Mouse (Mus musculus) right cerebral cortex, postnatal 10 days (tissue): Measurements from ENCODE around the gene 4930451I11Rik.

Source experiments
- DNase-seq, 2 experiments: peaks; one replicate each; pipeline ENCODE4 v3.0.0; 2021; ENCODE audit warnings: low spot score in 2 of 2

4930451I11Rik gene

DNA sequence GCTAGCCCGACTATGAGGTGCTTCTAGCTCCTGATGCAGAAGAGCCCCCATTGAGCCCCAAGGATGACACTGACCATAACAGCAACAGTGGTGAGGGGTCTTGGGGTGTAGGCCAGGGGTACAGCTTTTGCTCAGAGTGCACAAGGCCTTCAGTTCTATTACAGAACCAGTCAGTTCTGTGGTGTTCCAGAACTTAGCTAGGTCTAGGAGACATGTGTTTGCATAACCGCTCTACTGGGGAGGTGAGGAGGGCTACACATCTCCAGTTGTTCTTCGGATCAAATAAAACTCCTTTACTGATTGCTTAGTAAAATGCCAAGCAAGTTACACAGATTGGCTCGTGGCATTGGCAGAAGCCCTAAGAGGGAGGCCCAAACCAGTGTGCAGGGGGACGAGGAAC, at the start of gene 4930451I11Rik:
TSS of gene 4930451I11Rik (minus strand) at position 101 of the 400 bp plus-strand sequence.
- DNase-seq, result no peak

DNA sequence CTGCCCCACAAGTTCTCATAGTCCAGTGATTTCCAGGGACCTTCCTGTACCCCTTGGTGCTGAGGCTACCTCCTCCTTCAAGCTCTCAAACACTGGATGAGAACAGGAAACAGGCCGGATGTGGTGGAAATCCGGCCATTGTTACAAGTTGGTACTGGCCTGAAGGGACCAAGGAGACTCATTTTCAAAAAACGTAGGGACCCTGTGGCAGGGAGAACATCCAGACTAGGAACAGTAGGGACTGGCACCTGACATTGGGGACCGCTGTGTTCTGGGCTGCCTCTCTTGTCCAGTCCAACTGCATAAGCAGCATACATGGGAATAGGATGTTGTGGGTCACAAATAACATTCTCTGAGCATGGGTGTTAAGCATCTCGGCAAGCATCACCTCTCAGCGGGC, 49.6 kb upstream of the 4930451I11Rik start:
- no peak for DNase-seq

DNA sequence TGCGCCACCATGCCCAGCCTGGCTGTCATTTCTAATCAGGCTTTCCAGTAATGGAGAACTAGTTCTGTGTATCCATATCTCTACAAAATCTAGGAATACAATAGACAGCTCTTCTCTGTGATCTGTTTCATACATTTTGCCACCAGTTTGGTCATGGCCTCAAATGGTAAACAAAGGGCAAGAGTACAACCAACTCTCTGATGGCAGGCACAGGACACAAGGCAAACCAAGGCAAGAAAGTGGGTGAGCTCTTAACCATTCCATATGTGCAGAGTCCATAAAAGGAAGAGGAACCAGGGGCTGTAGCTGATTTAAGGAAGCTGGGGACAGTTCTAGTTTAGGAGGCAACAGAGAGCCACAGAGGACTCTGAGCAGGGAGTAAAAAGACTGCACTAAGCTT, 45.8 kb upstream of the 4930451I11Rik start:
- no peak for DNase-seq

DNA sequence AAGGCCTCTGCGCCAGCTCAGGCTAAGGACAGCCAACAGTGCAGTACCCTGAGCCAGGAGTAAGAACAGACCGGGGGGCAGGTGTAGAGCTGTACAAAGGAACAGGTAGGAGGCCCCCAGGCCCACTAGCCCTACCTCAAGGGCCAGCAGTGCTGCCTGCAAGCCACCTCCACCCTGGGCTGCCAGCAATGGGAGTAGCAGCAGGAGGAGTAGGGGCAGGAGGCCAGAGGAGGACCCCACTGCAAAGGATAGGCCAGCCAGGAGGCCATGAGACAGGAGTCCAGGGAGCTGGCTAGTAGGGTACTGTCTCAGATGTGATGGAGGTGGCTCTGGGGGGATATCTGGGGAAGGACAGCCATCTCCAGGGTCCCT, 39.1 kb upstream of the 4930451I11Rik start:
- no peak for DNase-seq

DNA sequence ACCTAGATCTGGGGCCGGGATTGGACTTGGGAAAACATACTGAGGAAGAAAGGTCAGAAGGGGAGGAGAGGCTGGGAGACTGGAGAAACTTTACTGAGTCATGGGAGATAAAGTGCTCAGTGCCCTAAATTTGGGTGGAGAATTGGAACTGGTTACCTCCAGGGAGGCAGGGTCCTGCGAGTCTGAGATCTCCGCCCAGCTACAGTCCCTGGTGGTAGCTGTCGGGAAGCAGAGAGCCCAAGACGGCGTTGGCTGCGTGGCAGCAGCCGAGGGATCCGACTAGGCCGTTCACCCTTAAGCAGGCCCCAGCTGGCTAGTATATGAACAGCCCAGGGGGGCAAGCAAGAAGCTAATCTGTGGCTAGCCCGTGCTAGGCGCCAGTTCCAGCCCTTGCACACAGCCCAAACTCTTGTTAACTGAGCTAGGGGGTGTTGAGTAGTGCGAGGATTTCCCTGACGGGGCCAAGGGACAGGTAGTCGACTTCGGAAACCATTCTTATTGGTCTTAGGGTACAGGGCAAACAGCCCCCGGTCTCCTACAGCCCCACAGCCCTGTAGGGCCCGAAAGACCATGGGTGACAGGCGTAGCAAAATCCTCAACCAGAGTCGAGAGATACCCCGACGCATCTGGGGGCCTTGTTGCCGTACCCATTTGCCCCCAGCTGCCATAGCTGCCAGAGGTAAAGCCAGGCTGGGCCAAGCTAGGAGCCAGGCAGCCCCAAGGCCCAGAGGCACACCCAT, 38.5 kb upstream of the 4930451I11Rik start:
- no peak for DNase-seq

DNA sequence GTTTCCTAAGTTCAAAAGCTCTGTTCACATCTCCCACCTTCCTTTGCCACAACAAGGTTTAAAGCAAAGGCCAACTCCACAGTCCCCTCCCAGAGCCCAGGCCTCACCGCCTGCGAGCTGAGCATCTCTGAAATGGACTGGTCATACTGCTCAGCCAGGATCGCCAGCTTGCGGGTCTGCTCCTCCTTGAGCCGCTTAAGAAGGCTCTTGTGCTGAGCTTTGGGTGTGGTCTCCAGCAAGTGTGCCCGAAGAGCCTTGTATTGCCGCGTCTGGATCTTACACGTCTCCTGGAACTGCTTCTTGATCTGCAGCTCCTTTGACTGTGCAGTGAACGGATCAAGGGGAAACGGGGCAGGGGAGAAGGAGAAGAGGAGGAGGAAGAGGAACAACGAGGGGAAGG, 36.6 kb upstream of the 4930451I11Rik start:
- no peak for DNase-seq

DNA sequence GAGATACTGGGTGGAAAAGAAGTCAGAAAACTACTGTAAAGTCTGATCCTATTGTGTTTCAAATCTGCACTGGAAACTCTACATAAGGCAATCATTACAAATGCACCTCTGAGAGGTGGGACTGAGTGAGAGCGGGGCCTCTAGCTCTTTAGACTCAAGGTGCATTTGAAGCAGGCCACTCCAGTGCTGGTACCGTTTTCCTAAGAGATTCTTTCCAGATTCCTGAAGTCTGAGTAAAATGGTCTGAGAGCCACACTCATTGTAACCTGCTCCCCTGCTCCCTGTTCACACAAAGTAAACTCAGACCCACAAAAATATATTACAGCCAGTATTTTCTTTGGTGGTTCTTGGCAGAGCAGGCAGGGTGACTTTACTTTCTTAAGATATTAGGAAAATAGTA, 36.1 kb upstream of the 4930451I11Rik start:
- DNase-seq, result no peak

DNA sequence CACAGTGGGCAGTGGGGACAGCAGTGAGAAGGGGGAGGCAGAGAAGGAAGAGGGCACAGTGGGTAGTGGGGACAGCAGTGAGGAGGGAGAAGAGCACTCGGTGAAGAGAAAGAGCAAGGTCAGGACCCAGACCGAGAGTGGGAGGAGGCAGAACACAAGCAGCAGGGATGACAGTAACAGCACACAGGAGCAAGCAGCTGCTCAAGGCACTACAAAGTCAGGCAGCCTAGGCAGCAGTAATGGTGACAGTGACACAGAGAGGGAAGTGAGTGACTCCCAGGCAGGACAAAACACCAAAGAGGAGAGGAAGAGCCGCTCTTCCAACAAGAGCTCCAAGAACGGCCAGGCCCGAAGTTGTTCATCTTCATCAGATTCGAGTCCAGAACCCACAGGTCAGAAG, 32.4 kb upstream of the 4930451I11Rik start:
- DNase-seq, result no peak

DNA sequence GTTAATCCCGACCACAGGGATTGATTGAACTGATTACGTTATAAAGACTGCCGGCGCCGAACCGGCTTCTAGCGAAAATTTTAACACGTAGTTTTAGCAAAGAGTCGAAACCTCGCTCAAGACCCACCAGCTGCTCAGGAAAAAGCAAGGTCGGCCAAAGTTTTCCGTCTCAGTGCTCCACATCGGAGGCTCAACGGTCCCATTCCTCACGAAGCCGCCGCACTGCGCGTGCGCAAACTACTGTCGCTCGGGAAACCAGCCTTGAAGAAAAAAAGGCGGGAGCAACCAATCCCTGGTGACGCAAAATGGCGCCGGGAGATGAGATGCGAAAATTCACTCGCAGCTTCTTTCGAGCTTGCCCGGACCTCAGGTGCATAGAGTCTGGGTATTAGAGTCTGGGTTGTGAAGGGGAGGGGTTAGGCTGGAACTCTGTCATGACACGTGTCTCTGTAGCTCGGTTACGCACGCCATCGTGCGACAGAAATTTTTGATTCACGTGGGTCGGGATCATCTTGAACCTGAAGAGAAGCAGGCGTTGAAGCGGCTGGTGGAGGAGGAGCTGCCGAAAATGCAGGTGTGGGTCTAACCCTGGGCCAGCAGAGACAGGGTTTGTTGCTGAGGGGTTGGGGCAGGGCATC, 30.8 kb upstream of the 4930451I11Rik start, which contains the start of gene Ino80e:
TSS of gene Ino80e (minus strand) at position 231 of the 638 bp plus-strand sequence.
- peak; percentile 97 to 98 for DNase-seq

DNA sequence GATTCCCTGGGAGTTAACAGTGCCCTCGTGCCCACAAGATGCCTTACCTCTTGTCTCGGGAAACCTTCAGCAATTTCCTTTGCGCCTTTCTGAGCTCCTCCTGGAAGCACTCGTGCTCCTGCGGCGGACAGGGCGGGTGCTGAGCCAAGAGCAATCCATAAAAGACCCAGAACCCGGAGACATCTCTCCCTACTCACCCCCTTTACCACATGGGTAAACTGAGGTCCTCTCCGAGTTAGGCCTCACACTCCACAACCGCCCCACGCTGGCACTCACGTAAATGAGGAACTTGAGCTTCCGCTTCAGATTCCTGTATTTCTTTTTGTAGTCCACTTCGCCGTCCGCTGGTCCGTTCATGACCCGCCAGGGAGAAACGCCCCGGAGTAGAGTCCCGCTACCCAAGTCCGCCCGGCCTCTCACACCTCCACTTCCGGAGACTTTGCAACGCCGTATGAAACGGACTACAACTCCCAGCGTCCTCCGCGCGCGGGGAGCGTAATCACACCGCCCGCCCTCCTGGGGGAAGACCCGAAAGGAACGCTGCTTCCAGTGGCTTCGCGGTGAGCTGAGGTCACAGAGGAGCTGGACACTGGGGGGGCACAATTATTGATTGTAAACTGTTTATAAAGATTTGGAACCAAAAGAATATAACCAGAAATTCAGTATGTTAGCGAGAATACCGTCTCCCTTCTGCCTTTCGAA, 30.1 kb upstream of the 4930451I11Rik start, which contains the start of gene Hirip3:
TSS of gene Hirip3 (plus strand) at position 544 of the 702 bp plus-strand sequence.
- peak; percentile 96 to 97 for DNase-seq

DNA sequence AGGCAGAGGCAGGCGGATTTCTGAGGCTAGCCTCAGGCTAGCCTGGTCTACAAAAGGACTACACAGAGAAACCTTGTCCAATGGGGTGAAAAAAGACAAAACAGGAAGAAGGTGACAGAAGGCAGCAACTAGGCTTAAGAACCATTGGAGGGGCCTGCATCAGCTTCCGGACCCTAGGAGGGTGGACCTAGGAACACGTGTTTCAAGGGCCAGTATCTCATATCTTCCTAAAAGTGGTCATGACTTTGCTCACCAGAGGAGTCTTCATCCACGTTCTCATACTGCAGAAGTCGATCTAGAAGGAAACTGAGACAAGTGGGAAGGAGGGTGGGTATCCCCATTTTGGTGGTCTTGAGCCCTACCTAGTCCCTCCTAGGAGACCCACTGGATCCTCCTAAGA, 29.5 kb upstream of the 4930451I11Rik start:
- DNase-seq, result no peak

DNA sequence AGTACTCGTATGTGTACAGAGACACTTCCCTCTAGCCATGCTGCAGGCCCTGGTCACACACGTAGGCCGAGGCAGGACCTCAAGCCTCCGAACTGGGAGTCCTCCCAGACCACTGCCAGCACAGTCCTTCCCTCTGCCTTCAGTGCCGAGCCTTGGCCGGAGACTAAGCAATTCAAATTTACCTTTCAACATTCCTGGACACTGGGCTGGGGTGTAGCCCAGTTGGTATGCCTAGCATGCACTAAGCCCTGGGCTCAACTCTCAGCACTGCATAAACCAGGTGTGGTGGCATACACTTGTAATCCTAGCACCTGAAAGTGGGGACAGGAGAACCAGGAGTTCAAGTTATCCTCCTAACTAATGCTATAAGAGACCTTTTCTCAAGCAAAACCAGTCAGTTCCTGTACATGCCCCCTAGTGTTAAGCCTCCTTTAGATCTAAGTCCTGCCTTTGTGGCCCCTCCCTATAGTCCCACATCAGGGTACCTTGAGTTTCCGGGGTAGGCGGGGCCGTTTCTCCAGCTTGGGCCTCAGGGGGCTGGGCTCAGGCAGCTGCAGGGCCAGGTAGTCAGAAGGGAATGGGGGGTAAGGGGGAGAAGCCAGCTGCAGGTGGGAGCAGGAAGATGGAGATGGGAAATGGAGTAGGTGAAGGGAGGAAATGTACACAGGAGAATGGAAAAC, 25.4 kb upstream of the 4930451I11Rik start:
- no peak for DNase-seq

DNA sequence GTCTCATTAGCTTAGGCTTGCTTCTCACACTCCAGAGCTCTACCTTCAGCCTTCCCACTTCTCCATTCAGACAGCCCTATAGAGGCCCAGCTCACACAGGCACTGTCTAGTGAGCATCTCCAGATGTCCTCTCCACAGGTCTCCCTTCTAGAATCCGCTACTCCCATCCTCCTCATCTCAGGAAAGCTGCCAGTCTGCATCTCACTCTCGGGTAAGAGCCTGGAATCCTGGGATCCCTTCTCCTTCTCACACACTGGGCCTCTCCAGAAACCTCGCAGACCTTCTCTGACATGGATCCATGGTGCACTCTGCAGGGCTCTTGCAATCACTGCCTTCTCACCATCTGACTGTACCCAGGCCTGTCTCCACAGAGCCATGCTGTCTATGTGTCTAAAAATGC, 24.2 kb upstream of the 4930451I11Rik start:
- DNase-seq, result no peak

DNA sequence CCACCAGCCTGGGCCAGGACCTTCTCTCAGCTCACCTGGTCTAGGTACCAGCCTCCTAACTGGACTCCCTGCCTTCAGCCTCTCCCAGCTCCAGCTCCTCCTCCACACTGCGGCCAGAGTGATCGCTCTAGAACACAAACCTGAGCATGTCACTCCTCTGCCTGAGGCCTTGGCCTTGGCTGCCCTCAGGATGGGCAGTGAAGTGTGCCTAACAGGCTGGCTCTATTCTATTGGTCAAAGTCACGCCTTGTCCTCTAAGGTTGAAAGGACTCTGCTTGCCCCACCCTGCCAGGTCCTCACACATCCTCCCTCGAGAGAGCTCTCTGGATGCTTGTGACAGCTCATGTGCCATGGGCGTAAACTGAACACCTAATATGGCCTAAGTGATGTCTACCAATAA, 22.0 kb upstream of the 4930451I11Rik start:
- DNase-seq, result no peak

DNA sequence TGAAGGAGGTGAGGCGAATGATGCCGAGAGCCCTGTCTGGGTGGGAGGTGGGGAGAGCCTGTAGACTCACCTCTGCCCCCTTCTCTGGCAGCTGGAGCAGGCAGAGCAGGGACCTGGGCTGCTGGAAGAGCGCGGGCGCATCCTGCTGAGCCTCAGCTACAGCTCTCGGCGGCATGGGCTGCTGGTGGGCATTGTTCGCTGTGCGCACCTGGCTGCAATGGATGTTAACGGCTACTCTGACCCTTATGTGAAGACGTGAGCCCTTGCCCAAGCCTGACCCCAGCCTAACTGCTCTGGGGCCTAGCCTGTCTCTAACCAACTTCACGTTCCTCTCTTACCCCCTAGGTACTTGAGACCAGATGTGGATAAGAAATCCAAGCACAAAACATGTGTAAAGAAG, 19.8 kb upstream of the 4930451I11Rik start:
- DNase-seq, result peak in 1 of 2 experiments; percentile 21

DNA sequence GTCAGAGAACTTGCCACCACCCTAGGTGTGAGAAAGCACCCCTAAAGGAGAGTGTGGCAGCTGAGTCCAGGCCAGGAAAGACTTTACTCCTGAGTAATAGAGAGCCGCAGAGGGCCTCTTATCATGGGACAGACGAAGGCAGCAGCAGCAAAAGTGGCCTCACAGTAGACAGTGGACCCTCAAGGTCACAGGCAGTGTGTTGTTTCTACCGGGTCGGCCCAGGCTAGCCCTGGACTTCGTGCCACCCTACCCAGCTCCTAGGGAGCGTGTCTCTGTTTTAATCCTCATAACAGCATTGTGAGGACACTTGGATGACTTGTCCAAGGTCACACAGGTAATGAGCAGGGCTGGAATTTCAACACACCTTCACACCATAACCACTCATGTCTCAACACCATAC, 18.7 kb upstream of the 4930451I11Rik start:
- peak in 1 of 2 experiments; percentile 17 for DNase-seq

DNA sequence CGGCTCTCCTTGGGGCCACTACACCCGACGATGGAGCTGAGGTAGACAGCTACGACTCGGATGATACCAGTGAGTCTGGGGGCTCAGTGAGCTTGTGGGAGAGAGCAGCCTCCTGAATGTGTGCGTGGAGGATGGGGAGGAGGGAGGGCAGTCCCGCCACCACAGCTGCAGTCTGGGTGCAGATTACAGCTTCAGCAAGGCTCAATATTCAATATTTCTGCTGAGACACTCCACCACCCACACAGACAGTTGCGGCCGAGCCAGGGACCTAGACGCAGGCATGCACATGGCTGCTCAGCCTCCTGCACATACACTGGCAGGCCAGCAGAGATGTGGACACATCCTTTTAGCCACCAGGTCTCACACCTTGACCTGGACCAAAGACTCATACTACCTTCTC, 17.4 kb upstream of the 4930451I11Rik start:
- peak; percentile 72 to 75 for DNase-seq

DNA sequence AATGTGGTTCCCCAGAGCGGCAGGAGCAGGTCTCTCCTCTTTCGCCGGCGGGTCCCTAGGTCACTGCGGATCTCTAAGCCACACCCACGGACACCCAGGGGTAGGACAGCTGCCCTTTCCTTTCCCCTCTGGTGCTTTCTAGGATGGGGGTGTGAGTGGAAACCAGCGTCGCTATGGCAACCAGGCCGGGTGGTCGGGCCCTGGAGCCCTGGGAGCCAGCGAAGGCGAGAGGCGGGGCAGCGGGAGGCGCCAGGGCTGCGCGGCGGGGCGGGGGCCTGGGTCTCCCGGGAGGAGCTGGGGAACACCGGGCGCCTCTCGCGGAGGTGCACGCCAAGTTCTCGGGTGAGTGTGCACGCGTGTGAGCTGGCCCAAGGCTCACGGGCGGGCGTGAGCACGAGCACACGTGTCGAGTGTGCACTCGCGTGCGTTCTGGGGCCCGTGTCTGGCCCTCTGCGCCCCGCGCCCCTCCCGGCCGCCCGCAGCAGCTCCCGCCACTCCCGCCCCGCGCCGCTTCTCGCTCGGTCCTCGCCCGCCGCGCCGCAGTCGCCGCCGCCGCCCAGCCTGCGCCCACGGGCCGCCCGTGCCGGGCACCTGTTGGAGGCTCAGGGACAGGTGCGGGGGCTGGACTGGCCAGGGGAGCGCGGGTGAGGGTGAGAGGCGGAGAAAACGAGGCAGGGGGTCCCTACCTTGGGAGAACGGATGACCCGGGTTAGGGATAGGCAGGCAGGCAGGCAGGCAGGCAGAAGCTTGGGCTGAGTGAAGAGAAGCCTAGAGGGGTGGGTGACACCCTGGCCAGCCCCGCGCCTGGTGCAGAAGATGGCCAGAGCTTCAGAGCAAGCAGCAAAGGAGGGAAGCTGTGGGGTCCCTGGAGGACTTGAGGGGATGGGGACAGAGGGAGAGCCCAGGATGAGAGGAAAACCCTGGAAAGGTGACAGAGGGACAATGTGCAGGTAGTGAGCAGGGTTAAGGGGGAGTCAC, 16.3 kb upstream of the 4930451I11Rik start:
- DNase-seq, result peak; percentile 68 to 69

DNA sequence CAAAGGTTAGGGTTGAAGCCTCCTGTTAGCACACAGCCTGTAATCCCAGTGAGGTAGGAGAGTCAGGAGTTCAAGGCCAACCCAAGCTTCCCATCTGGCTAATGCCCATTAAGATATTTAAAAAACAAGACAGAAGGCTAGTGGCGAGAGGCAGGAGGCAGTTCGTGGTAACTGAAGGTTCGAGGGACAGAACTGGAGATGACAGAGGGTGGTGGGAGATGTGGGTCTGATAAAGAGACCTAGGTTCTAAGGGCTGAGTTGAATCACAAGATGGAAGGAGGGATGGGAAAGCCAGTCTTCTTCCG, 15.6 kb upstream of the 4930451I11Rik start, which contains the start of gene Doc2a:
TSS of gene Doc2a (plus strand) at position 301 of the 305 bp plus-strand sequence.
- no peak for DNase-seq

DNA sequence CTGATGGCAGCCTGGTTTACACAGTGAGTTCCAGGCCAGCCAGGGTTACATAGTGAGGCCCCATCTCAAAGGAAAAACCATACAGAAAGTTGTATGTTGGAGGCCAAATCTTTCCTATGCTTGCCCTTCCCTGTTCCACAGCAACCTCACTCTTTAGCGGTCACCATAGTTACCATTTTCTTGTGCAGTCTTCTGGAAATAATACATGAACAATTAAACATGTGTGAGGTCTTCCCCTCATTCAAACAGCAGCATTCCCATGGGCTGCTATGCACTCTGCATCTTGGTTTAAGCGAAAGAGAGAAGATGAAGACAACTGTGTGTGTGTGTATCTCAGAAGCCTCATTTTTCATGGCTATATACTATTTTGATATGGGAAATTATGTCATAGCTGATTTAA, 14.1 kb upstream of the 4930451I11Rik start:
- no peak for DNase-seq

DNA sequence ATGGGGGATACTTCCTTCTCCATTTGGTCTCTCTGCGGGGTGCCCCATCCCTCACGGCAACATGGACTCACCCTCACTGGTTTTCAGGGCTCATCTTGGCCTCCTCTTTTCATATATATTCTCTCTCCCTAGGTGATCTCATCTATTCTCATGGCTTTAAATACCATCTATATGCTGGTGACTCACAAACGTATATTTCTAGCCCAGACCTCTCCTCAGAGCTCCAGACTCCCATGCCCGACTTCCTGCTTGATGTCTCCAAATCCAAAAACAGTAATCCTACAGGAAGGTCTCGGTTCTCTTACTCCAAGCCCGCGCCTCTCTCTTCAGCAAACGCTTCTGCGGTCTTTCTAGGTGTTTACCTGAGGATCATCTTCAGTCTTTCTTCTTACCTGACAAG, 11.8 kb upstream of the 4930451I11Rik start:
- no peak for DNase-seq
